Mouse (Mus musculus) large intestine, adult 2 months (tissue): ENCODE results near the gene Pigz. TPM values are rescaled to one million over a fixed set of nuclear protein-coding genes. Genes with fewer than 3 reads are reported as not detected.

Experiments used
- DNase-seq: peaks from one replicate; pipeline ENCODE4 v3.0.0-alpha.2; 2012; ENCODE audit warnings: low read depth, low spot score
- WGBS: fragments of 180-500 bp; shearing (Covaris S2); methylation state at CpG from one replicate; pipeline ENCODE4 v1.1.7; 2018; 5-methylcytosine and 5-hydroxymethylcytosine counted together
- polyA plus RNA-seq: library from polyadenylated mRNA; depleted of rRNA; stranded (reverse); fragments of >200 nt; gene quantifications from 2 replicates; pipeline ENCODE4 v1.2.3, GENCODE M21; 2012; rRNA removed

The Pigz gene
- 1.3 and 1.9 TPM in 2 replicates for polyA plus RNA-seq

DNA sequence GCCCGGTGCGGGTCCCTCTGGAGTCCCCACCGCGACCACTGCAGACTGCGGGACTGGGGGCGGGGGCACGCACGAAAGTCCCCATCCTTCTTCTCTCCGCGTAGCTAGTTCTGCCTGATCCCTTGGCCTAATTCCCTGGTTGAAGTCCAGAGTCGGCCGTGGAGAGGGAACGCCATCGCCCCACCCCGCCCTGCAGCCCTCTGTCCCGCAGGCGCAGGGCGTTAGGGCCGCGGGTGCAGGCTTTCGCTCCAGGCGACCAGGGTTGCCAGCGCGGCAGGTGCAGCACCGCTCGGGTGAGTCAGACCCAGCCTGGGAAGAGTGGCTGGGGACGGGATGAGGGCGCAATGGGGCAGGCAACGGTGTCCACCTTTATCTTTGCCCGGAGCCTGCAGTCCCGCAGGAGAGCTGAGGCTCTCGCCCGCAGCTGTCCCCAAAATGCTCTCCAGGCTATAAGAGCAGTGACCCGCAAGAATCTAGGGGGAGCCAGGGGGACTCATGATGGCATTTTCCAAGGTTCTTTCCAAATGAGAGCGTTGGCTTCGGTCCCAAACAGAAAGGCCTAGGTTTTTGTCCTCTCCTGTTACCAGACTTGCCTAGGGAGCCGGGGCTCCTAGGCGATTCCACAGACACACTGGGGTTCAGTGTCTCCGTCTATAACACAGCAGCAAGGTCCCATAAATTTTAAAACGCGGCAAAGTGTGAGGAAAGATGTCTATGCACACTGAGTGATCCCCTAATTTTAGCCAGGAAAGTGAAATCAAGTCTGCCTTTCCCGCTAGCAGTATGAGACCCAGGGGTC is at the start of gene Pigz:
Gene Pigz (plus strand): TSS at position 101 of the 799 bp plus-strand sequence.
- DNase-seq, result no peak
- WGBS, result 9% methylated on average over 42 of the region's 42 CpGs

DNA sequence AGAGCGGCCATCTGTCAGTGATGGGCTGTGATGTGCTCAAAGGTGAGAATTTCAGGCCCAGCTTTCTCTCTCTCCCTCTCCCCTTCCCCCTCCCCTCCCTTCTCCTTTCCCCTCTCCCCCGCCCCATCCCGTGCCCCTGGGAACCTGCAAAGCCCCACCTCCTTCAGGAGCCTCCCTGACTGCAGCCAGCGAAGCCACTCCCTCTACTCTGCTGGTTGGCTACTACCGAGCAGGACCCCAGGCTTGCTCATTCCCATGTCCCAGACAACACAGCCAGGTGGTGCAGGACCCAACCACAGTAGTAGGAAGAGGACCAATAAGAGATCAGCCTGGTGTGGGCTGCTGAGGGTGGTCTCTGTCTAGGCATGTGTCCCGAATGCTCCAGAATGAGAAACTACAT is 49.7 kb upstream of the Pigz start:
- WGBS, result 36% methylated on average over 6 of the region's 6 CpGs
- no peak for DNase-seq

DNA sequence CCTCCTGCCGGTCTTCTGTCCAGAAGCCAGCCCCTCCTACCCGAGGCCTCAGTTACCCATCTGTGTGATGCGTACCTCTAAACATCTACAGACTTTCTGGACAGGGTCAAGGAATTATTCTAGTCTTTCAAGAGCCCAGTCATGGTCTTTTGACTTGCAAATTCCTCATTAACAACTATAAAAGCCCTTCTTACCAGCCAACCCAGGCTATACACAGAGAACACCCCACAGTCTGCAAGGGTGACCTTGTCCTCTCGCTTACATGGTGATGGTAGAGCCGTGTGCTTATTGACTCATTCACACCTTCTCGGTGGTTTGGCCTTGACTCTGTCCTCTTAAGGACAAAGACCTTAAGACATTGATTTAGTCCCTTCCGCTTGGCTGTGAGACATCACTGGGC is 42.7 kb upstream of the Pigz start:
- DNase-seq, result no peak
- 66% methylated on average over 7 of the region's 7 CpGs for WGBS

DNA sequence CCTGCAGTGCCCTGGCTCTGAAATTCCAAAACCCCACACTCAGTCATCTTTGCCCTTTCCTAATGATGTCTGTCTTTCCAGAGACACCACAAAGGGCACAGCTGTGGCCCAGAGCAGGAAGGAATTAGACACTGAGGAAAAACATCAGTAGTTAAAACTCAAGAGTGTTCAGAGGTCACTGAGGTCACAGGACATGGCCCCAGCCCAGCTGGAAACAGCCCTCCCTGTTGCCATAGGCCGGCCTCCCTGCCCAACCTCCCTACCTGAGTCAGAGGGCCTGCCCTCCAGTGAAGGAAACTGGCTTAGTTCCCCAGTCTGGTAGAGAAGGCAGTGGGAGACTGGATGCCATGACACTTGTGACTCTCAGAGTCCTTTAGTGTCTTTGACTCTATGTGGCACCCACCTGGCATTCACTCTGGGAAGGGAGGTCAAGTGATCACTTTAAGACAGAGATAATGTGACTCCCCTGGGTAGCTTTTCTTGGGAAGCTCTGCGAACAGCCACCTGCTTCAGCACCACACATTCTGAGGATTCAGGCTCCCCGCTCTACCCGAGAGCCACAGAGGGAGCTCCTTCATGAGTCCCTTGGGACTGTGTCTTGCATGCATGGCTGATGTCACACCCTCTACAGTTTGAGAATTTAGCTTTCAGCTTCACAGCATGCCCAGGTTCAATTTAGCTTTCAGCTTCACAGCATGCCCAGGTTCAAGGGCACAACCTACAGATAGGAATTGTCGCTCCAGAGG is 40.1 kb upstream of the Pigz start:
- DNase-seq, result no peak
- WGBS, result 75% methylated on average over 5 of the region's 5 CpGs

DNA sequence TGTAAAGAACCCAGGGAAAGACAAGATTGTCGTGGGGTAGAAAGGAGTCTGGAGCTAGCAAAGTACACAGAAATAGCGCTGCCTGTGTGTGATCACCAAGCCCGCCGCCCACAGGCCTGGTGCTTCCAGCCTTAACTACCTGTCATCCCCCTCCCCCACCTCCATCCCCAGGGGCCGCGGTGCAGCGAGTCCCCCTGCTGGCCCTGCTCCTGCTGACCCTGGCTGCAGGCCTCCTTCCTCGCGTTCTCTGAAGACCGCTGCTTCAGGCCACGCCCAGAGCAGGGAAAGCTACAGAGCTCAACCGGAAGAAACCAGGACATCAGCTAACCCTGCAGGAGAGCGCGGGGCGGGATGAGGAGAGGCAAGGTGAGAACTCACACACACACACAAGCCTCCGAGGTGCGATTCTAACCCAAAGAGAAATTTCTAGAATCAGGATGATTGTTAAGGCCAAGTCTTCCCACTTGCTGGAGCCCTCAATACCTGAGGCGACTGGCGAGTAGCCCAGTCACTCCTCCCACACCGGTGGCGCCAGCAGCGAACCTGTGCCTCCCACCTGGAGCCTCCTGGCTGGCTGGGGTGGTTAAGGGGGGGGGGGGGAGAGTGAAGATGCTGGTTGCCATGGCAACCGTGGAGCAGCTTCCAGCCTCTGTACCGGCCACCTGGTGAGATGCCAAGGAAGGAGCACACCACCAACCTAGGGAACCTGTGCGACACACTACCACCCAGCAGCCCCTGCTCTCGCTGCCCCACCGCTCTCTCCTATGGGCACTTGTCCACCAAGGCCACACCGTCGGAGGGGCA is 36.5 kb upstream of the Pigz start:
- DNase-seq, result no peak
- WGBS, result 20% methylated on average over 29 of the region's 29 CpGs

DNA sequence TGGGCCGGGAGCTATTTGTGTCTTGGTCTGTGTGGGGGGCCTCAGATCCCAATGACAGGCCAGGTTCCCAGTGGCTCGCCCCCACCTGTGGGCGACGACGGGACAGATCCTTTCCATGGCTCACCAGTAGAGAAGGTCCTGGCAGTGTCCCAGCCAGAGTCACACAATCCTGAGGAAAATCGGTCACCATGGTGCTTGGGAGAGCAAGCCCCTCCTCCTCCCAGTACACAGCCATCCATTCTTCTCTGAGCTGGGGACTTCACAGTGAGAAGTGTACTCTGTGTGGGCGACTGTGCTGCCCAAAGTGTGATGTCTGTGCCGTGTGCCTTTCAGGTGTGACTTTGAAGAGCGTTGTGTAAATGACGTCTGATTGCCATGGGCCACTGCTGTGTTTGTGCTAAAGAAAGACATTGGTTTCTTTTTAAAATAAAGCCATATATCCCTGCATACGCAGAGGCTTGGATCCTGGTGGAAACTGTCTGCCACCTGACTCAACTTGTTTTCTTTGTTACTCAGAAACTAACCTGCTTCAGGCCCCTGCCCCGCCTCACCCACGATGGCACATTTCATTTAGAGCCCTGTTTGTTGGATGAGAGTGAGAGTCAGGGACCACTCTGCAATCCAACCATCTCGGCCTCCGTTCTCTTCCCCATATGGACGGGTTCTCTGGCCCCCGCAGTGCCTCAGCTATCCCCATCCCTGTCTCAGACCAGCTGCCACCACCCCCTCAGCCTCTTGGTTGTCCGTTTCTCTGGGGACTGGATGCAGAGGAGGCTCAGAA is 34.9 kb upstream of the Pigz start:
- DNase-seq, result no peak
- 85% methylated on average over 18 of the region's 18 CpGs for WGBS

DNA sequence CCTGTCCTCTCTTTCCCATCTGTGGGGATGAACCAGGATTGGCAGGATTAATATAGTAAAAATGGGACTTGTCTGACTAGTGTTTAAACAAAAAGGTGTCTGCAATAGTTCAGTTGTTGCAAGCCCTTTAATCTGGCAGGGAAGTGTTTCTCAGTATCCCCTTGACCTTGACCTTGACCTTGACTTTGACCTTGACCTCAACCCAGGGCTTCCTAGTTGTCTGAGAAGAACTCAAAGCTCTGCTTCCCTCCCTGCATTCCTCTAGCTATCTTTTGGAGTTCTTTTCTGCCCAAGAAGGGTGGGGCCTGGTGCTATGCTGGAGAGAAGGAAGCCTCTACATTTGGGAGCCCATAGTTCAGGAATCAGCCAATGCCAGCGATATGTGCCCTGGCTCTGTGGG is 31.8 kb upstream of the Pigz start:
- DNase-seq, result no peak
- 82% methylated on average over 1 of the region's 1 CpGs for WGBS

DNA sequence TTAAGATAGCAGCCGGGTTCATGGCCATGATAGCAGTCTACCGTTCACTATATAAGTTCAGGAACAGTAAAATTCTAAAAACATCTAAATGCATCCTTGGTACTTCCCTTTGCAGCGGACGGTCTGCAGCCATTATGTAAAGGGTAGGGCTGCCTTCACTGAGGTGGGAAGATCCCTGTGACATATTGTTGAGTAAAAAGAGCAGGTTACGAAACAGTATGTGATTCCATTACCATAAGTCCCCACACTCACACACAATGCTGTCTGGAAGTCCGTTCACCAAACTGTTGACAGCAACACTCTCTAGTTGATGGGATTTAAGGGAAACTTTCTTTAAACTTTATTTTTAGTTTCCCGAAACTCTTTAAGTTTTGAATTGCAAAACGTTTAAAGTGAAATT is 30.4 kb upstream of the Pigz start:
- 86% methylated on average over 8 of the region's 8 CpGs for WGBS
- no peak for DNase-seq

DNA sequence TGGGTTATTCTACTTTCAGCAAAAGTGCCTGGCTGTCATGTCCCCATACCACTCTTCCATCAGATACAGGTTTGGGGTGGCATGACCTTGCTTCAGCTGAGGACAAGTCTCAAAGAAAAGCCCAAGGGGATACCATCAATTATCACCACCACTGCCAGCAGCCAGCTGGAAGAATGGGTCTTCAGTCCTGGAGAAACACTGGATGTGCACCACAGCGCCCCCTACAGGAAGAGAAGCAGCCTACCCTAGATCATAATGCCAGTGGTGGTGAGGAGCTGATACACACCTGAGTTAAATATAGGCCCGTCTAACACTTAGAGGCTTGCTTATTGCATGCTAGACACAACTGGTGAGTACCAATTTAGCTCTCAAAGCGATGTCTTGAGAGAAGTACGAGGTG is 28.3 kb upstream of the Pigz start:
- DNase-seq, result no peak
- 68% methylated on average over 4 of the region's 4 CpGs for WGBS

DNA sequence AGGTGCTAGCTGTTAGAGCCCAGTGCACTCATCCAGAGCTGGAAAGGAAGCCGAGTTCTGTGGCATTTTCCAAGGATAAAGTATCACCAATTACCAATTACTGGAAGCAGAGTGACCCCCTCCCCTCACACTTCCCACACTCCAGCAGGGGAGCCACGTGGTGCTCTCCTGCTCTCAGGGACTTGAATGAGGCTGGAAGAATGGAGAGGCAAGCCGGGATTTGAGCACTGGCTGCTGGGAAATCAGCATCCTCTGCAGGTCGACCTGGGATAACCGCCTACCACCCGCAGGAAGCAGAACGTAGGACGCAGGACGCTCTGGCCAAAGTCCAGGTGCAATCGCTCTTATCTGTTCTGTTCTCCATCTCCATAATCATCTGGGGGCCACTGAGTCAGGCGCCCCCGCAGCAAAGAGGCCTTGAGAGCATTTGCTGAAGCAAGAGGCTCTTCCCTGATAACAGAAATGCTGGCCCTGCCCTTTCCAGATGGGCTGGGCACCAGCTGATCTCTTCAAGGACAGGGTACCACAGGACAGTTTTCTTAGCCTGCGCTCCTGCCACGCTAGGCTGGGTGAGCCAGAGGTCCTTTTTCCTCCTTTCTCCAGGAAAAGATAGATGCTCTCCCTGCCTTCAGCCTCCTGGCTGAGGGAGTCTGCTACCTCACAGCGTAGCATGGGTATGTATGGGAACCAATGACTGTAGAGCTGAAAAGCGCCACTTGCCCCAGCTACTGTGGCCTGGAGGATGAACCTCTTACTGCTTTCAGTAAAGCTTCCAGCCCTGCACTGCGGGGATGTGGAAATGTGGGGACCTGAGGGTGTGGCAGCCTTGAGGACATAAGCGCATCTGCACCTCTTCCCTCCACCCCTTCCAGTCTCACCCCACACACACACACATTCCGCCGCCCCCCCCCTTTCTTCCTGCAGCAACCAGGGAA is 27.5 kb upstream of the Pigz start:
- no peak for DNase-seq
- 17% methylated on average over 19 of the region's 20 CpGs for WGBS

DNA sequence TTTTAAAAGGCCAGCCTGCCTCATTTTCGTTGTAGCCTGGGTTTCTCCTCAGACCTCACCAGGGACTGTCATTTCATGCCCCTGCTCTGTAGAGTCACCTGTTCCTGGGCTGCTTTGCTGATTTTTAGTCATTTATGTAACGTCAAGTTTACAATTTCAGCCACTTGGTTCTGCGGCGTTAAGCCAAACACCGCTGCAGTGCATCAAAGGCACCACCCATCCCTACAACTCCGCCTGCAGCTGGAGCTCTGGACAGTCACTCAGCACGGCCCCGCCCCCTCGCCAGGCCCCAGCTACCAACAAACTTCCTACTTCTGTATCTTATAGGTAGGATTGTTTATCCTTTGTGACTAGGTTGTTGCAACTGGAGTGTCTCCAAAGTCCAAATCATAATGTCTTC is 26.8 kb upstream of the Pigz start:
- DNase-seq, result no peak
- 5% methylated on average over 9 of the region's 9 CpGs for WGBS

DNA sequence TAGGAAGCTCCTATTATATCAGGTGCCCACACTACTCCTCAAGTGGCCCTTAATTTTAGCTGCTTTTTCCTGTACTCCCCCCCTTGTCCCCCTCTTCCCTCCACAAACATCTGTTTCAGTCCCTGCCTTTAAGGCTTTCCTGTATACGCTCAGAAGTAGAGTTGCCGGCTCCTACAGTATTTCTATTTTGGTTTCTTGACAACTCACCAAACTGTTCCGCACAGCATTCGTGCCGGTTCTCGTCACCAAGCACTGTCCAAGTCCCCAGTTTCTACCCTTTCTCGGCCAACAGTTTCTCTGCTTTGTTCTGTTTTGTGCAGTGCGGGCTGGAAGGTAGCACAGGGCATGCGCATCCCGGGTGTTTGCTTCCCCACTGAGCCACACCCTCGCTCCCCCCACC is 24.7 kb upstream of the Pigz start:
- WGBS, result 59% methylated on average over 11 of the region's 11 CpGs
- DNase-seq, result no peak

DNA sequence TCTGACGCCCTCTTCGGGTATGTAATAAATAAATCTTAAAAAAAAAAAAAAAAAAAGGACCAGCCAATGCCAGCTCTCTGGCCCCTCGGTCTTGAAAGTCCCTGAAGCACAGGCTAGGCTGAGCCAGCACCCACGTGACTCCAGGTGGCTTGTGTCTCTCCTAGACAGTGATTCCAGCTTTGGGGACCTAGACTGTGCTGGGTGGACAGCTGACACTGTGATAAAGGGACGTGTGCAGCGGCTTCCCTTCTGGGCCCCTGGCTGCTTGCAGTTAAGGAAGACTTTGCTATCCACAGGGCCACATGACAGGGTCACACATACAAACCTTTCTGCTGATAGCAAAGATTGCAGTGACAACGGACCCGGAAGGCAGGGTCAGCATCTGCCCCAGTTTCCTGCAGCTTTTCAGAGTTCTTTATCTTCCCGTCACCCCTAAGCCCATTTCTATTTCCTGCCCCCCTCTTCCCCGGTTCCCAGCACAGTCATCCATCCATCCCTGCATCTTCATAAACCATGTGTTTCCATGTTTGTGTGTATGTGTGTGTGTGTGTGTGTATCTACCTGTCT is 23.3 kb upstream of the Pigz start:
- 43% methylated on average over 10 of the region's 10 CpGs for WGBS
- no peak for DNase-seq

DNA sequence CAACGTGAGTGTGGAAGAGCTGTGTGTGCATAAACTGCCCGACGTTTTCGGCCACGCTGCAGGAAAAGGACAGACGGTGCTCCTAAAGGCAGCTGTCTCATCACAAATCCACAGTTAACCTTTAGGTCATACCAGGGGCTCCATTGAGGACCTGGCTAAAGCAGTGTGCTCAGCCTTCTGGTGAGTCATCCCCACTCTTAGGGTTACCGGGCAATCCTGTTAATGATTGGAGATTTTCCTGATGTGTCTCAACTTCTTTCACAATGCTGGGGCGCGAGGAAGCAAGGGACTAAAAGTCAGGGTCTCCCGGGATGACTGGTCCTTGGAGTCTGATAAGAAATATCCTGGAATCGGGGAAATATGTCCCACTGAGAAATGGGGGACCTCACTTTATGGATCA is 15.9 kb upstream of the Pigz start:
- 32% methylated on average over 11 of the region's 11 CpGs for WGBS
- no peak for DNase-seq

DNA sequence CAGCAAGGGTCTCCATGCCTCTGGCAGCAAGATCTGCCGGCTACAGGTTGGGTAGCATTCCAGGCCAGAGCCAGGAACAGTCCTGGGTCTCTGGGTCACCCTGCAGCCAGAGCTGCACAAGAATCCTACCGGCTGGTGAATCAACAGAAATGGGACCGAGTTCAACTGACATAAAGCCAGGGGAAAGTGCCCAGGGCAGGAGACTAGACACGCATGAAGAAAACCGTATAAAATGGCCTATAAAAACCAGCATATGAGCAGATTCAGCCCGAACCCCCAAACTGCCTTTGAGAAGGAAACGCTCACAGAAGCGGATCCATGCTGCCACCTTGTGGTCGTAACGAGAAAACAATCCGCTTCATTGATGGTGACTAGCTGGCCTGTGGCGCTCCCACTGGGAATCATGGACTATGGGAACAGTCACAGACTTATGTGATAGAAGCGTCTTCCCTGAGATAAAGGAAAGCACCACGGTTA is 15.4 kb upstream of the Pigz start:
- DNase-seq, result peak; percentile 51
- WGBS, result 4% methylated on average over 14 of the region's 14 CpGs

DNA sequence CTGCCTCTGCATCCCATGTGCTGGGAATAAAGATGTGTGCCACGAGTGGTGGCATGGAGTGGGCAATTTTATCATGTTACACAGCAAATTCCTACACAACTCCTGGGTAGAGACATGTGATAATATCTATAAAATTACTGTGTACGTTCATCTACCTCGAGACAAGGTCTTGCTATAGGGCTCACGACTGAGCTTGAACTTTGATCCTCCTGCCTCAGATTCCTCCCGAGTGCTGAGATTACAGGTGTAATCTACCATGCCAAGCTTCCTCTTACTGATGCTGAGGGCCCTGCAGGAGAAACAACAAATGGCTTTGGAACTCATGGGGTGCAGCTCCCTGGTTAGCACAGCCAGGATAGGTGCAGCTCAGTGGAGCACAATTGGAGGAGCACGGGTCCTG is 9.3 kb upstream of the Pigz start:
- 36% methylated on average over 6 of the region's 6 CpGs for WGBS
- no peak for DNase-seq

DNA sequence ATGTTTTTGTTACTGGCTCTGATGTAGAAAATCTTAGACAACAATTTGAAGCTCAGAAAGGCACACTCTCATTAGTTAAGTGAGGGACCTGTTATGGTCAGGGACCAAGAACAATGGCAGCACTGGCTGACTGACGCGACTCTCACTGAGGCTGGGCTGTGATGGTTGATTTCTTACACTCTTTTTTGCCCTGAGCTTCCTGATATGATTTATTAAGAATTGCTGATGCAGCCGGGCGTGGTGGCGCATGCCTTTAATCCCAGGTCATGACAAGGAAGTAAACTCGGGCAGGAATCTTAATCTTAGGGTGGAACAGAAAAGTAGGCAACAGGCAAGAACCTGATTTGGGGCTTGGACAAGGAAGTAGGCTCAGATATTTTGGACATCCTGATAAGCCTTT is 7.6 kb upstream of the Pigz start:
- 68% methylated on average over 6 of the region's 6 CpGs for WGBS
- DNase-seq, result no peak

DNA sequence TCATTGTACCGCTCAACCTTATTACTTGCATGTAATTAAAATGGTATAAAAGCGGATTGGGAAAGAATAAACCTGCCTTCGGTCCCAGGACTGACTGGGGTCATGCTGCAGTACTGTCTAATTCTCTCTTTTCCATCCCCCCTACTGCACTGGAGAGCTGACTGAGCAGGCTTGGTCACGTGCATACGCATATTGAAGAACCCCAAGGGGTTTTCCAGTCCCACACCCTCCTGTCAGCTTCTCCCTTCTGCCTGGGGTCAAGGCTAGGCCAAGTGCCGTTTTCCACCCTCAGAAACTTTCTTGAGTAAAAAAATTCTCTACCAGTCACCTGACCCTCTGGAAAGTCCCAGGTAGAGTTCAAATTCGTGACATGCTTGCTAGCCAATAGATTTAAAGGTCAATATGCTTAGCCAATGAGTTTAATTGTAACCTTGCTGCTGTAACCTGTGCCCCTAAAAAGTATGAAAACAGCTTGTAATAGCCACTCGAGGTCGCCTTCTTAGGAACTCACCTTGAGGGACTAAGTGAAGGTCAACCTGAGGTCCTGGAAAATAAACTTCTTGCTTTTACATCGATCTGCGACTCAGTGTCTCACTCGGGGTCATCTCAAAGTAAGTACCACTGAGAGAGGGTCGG is 7.0 kb upstream of the Pigz start:
- no peak for DNase-seq
- WGBS, result 66% methylated on average over 13 of the region's 13 CpGs
